Mouse (Mus musculus): ENCODE measurements around the gene Usp28. TPM values are rescaled to one million over a fixed set of nuclear protein-coding genes. Genes with fewer than 3 reads are reported as not detected.

Usp28 gene
- polyA plus RNA-seq, 1 experiment: 75.8 TPM

DNA sequence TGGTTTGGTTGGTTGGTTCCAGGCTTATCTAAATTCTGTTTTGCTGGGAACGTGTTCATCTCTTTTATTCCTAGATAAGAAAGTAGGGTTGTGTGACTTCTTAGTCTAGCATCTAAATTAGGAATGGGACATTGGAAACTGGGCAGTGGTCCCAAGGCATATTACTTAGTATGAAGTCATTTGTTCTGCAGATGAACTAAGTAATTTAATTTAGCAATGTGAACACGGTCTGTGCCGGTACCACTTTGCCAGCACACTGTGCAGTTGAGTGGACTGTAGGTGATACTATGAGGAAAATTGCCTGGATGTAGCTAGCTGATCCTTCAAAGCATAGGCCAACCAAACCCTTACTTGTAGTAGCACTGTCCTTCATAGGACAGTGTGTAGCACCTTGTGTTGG, 91.7 kb downstream of the Usp28 start:
- TF ChIP-seq POLR2A (IDR thresholded peaks at IDR 0.05; ENCODE audit: extremely low read depth, insufficient read depth, low read length) (no peak), CTCF (IDR thresholded peaks at IDR 0.05; ENCODE audit: extremely low read depth, insufficient read depth, low read length) (no peak)
- Histone ChIP-seq H3K4me1 (ENCODE audit: control insufficient read depth, insufficient read depth, low read length) (no peaks in the 10 kb centered on the region), H3K27ac (ENCODE audit: insufficient read depth, low read length) (no peak overlapping the region), H3K4me3 (ENCODE audit: insufficient read depth, low read length) (no peak overlapping the region)

DNA sequence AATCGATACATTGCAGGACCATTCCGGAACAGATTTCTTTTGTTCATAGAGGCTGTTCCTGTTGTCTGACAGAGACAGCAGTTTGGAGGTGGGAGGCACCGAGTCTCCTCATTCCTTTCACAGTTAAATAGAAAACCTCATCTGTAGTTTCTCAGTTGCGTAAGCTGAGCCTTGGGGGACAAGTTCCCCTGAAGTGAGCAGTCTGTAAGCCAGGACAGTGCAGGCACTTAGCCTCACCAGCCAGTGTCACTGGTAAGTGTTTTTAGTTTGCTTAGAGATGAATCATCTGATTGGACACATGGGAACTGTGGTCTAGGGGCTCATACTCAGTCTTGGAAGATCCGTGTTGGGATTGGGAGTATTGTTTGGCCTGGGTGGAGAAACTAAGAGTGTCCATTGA, 95.9 kb downstream of the Usp28 start, which contains the start of gene Tmprss5:
Tmprss5 (plus strand) TSS at position 154 of the 400 bp plus-strand sequence.
- TF ChIP-seq POLR2A (IDR thresholded peaks at IDR 0.05; ENCODE audit: extremely low read depth, insufficient read depth, low read length): no peak
- no peak for TF ChIP-seq CTCF (IDR thresholded peaks at IDR 0.05; ENCODE audit: extremely low read depth, insufficient read depth, low read length)
- H3K4me3 ChIP-seq (ENCODE audit: insufficient read depth, low read length): no peak within 1 kb of the TSS
- H3K4me1 ChIP-seq (ENCODE audit: control insufficient read depth, insufficient read depth, low read length): no peaks in the 10 kb centered on the region

DNA sequence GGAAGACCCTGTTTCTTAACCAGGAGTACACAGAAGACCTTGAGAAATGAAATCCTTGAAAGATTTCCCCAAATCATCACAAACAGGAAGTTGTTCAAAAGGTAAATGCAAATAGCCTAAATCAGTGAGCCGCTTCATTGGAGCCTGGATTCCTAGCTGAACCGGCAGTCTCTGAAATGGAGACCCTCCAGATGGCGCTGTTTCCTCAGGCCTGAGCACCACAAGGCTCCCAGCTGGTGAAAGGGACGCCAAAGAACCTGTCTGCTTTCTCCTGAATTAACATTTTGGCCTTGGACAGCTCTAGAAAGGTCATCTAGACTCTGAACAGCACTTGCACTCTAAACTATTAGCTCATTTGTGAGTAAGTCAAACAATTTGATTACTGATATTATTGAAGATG, 96.4 kb downstream of the Usp28 start:
- H3K27ac ChIP-seq (ENCODE audit: insufficient read depth, low read length): no peak overlapping the region
- no peaks in the 10 kb centered on the region for H3K4me1 ChIP-seq (ENCODE audit: control insufficient read depth, insufficient read depth, low read length)
- no peak overlapping the region for H3K4me3 ChIP-seq (ENCODE audit: insufficient read depth, low read length)
- TF ChIP-seq POLR2A (IDR thresholded peaks at IDR 0.05; ENCODE audit: extremely low read depth, insufficient read depth, low read length): no peak
- TF ChIP-seq CTCF (IDR thresholded peaks at IDR 0.05; ENCODE audit: extremely low read depth, insufficient read depth, low read length): peak; percentile 87

More for the DNA sequence above, 95.9 kb downstream of the Usp28 start, which contains the start of gene Tmprss5:
- no peak within 1 kb of the TSS for H3K27ac ChIP-seq (ENCODE audit: insufficient read depth, low read length)

DNA sequence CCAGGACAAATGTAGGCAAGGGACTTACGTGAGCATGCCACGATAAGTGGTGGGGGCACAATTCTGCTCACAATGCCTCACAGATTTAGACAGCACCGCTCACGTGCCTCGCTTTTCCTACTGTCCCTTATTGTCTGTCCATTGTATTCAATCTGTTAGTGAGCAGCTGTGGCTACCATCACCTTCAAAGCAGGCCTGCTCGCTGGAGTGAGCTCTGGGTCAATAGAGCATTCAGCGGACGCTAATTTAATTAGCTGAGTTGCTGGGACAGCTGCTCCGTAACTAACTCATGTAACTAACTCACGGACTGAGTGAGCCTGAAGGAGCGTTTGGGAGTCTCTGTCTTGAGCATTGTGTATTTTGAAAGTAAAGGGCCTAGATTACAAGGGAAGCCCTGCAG, 102.1 kb downstream of the Usp28 start:
- H3K27ac ChIP-seq (ENCODE audit: insufficient read depth, low read length): no peak overlapping the region
- TF ChIP-seq CTCF (IDR thresholded peaks at IDR 0.05; ENCODE audit: extremely low read depth, insufficient read depth, low read length): no peak
- TF ChIP-seq POLR2A (IDR thresholded peaks at IDR 0.05; ENCODE audit: extremely low read depth, insufficient read depth, low read length): no peak
- H3K4me1 ChIP-seq (ENCODE audit: control insufficient read depth, insufficient read depth, low read length): no peaks in the 10 kb centered on the region
- no peak overlapping the region for H3K4me3 ChIP-seq (ENCODE audit: insufficient read depth, low read length)

Other genes with a start within 250 kb of the Usp28 start
- gene Zbtb16, start 149.2 kb upstream of the Usp28 start, polyA plus RNA-seq (2012; rRNA removed): 22.0 and 34.9 TPM in 2 replicates
- gene Htr3a, start 74.3 kb upstream of the Usp28 start, polyA plus RNA-seq (2012; rRNA removed): 6.8 and 7.1 TPM in 2 replicates
- not detected in 2 replicates for gene Htr3b, start 20.4 kb upstream of the Usp28 start, polyA plus RNA-seq (2012; rRNA removed)
- 22.1 and 22.6 TPM in 2 replicates for gene Zw10, start 70.2 kb downstream of the Usp28 start, polyA plus RNA-seq (2012; rRNA removed)
- gene Tmprss5, start 95.9 kb downstream of the Usp28 start, polyA plus RNA-seq (2012; rRNA removed): 2.2 and 2.8 TPM in 2 replicates